Mouse (Mus musculus): ENCODE data around the gene Usp35.

Usp35 gene

DNA sequence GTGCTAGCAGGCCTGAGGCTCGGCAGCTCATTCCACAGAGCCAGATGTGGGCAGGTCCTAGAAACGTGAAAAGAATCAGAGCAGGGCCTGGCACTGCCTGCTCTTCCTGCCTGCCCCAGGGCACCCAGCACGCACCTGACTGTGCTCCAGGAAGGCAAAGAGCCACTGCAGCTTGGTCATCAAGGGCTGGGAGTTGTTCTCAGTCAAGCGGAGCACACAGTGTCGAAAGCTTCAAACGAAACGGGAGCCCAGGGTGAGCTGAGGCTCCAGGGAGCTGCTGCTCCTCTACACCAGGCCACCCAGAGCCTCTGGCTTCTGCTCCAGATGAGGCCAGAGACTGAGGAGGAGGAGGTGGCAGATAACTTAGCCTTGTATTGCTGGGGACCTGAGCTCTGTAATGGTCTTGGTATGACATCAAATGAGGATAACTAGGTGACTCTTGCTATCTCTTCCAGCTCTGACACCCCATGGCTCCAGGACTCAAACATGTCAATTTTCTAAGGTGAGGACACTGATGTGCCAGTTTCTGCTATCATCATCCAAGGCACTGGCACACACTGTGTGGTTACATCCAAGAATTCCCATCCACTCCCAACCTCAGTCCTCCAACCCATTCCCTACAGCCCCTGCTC is 18.3 kb downstream of the Usp35 start:
- DNase-seq (ENCODE audit: low spot score): no peak

- no peak for DNase-seq (ENCODE audit: low spot score)
These were observed 19.0 kb downstream of the Usp35 start for GRCm38 (mm10) chr7:97312856-97313255.

DNA sequence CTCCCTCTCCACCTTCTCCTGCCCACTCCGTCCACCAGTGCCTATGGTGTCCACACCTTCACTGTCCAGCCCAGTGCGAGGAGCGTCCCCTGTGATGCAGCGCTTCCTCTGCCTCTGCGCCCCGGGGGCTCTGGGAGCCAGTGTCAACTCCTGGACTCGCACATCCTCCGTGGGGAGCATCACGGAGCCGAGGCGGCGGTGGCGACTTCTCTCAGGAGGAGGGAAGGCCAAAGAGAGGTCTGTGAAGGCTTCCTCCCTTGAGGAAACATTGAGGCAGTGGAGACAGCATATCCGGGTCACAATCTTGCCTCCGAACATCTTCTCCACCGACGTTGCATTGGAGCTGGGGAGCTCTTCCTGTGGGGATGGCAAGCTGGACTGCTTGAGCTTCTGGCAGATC is 19.6 kb downstream of the Usp35 start:
- no peak for DNase-seq (ENCODE audit: low spot score)

GRCm38 (mm10) chr7:97311620-97312019 is 20.2 kb downstream of the Usp35 start:
- DNase-seq (ENCODE audit: low spot score): no peak

- no peak for DNase-seq (ENCODE audit: low spot score)
These were observed 21.5 kb downstream of the Usp35 start for GRCm38 (mm10) chr7:97310341-97310635.

- DNase-seq (ENCODE audit: low spot score): no peak
These were observed 22.1 kb downstream of the Usp35 start for GRCm38 (mm10) chr7:97309461-97310340.

DNA sequence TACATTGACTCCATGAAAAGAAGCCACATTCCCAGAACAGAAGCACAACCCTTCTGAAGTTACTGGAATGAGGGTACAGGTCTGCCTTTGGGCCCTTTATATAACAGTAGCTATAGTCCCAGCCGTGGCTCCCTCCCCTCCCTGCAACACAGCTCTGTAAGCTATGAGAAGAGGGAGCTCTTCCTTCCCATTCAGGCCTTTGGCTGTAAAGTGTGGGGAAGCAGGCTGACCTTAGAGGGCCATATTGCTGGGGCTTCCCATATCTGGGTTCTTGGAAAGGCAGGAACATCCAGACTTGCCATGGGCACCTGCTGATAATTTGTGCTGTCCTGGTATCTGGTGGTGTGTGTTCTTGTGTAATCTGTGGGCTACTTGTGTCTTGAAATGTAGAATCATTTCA is 24.3 kb downstream of the Usp35 start:
- DNase-seq (ENCODE audit: low spot score): no peak

DNA sequence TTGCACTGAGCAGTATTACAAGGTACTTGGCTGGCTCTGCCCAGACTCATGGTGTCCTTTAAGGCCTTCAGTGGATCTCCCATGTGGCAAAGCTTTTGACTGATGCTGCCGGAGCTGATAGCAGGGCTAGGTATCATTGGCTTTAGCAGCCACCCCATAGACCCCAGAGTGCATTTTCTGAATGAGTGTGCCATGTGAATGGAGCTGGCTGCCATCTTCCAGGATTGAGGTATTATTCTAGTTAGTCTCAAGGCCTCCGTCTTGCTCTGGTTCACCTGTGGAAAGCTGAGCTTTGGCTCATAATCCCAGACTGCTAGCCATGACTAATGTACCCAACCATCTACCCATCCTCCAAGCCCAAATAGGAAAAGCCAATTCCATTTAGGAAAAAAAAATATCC is 25.0 kb downstream of the Usp35 start:
- no peak for DNase-seq (ENCODE audit: low spot score)

- no peak for DNase-seq (ENCODE audit: low spot score)
These were observed 26.6 kb downstream of the Usp35 start for GRCm38 (mm10) chr7:97305206-97305605.

GRCm38 (mm10) chr7:97304471-97304870 is 27.3 kb downstream of the Usp35 start:
- DNase-seq (ENCODE audit: low spot score): no peak

DNA sequence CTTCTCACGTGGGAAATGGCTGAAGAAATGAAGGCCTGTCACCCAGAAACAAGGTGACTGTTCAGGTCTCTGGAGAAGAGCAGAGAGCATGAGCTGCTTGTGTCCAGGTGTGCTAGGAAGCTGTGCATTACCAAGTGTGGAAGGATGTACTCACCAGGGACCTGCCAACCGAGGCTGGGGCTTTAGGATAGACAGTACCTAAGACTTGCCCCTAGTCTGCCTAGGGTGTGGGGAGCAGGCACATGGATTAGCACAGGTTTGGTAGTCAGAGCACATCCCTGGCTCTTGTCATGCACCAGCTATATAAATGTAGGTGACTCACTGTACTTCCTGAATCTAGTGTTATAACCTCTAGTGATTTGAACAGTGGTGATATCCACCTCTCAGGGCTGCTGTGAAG is 28.2 kb downstream of the Usp35 start:
- no peak for DNase-seq (ENCODE audit: low spot score)

GRCm38 (mm10) chr7:97302876-97303275 is 28.9 kb downstream of the Usp35 start:
- DNase-seq (ENCODE audit: low spot score): no peak

DNA sequence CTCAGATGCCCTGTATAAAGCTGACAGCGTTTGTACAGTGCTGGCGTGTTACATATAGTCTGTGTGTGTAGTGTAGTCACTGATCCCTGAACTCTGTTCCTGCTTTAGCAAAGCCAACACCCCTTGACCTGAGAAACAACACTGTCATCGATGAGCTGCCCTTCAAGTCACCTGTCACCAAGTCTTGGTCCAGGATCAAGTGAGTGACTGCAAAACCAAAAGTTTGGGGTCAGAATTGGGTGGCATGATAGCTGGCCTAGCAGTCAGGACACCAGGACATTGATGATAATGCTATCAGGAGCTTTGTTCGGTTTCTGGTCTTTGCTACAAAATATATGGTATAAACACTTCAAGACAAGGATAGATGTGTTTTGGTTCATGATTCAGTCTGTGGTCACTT is 29.6 kb downstream of the Usp35 start:
- no peak for DNase-seq (ENCODE audit: low spot score)

DNA sequence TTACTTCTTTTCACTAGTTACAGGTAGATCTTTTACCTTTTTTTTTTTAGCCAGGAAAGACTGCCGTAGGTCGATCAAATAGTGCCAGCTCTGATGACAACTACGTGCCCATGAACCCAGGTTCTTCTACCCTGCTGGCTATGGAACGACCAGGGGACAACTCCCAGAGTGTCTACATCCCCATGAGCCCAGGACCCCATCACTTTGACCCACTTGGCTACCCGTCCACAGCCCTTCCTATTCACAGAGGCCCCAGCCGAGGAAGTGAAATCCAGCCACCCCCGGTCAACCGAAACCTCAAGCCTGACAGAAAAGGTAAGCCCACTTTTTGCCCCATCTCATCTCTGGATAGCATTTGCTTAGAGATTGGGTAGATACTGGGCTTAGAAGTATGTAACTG is 30.5 kb downstream of the Usp35 start:
- DNase-seq (ENCODE audit: low spot score): no peak

- no peak for DNase-seq (ENCODE audit: low spot score)
These were observed 30.9 kb downstream of the Usp35 start for GRCm38 (mm10) chr7:97300914-97301313.

GRCm38 (mm10) chr7:97298943-97299342 is 32.9 kb downstream of the Usp35 start:
- no peak for DNase-seq (ENCODE audit: low spot score)

DNA sequence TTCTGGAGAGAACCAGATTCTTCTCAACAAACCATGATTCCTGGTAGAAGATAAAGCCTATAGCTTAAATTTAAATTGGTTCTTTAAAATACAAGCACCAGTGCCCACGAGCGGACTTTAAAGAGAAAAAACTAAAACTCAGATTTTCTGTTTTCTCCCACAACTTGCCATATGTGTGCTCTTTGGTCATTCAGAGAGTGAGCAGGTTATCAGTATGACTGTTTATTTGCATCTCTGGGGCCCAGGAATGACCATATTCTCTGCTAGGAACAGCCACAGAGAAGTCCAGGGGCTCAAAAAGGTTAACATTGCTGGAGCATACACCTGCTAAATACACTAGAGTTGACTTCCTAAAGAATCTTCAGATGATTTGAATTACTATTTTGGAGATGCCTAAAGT is 33.5 kb downstream of the Usp35 start:
- DNase-seq (ENCODE audit: low spot score): no peak

- peak; percentile 65 for DNase-seq (ENCODE audit: low spot score)
These were observed 34.4 kb downstream of the Usp35 start for GRCm38 (mm10) chr7:97297466-97297865.

GRCm38 (mm10) chr7:97296986-97297385 is 34.8 kb downstream of the Usp35 start:
- no peak for DNase-seq (ENCODE audit: low spot score)

DNA sequence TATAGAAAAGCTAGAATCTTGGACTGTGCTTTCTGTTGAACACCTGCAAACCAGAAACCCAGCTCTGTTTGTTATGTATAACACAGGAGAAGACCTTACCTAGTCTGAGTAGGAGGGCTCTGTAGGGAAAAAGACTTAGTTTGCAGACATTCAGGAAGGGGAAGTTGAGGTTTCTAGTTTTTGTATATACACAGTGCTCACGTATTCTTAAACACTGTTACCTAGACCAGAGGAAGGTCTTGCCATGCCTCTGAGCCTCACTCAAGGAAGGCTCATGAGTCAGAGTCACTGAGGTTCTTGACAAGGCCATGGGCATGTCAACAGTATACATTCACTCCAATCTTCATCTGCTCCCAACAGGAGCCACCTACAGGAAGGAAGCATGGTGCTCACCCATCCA is 60.8 kb downstream of the Usp35 start:
- no peak for DNase-seq (ENCODE audit: low spot score)

DNA sequence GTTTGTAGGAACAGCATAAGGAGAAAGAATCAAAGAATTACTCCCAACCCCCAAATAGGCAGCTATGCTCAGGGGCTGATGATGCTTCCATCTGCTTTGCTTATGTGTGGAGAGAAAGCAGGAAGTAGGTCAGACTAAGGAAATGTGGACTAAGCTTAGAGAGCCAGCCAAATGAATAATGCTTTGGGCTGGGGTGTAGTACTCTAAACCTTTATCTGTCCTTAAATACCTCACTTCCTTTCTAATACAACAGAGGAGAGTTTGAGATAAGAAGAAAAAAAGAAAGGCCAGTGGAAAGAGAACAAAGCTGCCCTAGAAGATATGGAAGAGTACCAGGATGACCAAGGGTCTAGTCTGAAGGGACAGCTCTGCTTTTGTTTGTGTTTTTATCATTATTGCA is 61.5 kb downstream of the Usp35 start:
- no peak for DNase-seq (ENCODE audit: low spot score)

DNA sequence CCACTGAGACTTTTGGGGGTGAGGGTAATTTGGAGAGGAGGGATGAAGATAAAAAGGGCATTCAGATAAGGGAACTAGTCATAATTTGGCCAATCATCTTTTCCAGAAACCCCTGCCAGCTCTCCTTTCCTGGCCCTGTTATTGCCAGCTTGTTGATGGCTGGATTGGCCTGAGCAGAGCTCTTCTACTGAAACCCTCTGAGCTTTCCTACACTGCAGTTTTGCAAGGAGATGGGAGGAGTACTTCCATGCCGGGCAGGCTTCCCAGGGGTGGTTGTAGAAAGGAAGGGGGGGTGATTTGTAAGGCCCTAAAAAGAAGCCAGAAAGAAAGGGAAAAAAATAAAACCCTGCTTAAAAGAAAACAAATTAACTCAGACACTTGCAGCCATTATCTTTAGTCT is 69.3 kb downstream of the Usp35 start:
- DNase-seq (ENCODE audit: low spot score): peak; percentile 47
